Mouse (Mus musculus): ENCODE results near the gene Bcr.

DNA sequence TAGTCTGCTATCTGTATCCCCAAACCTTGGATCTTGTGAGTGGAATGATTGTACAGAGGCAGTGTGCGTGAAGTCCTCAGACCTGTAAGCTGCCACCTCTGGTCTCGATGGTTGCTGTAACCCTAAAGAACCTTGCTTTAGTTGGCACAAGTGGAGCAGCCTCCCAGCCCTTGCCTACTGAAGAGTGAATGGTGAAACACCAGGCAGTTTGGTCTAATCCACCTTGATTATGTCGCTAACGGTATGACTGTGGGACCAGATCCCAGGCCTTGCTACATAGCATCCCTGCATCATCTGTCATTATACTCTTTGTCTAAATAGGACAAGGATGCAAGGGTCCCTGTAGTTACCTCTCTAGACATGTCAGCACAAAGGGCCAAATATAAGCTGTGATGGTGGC lies 106.2 kb downstream of the Bcr start:
- TF ChIP-seq CTCF (IDR thresholded peaks at IDR 0.05; ENCODE audit: low read depth) (no peak), EP300 (optimal IDR thresholded peaks at IDR 0.05) (no peak)

Data from stomach, postnatal 0 days (tissue).